Mouse (Mus musculus) retina, postnatal 7 days (tissue): ENCODE measurements at regions not wholly inside any gene's neighbourhood (a gene's known extent, or its start where the extent isn't known, plus 50 kb on each side); places are given as distances from the start of the nearest gene placed in this dataset.

Experiments used
- DNase-seq: peaks from one replicate; pipeline ENCODE4 v3.0.0-alpha.2; 2012; ENCODE audit warnings: low read depth, low spot score

GRCm38 (mm10) chr8:92008616-92009610 is 207.0 kb upstream of the Irx3 start:
- no peak for DNase-seq

GRCm38 (mm10) chr8:92005091-92005490 is 203.2 kb upstream of the Irx3 start:
- no peak for DNase-seq

- no peak for DNase-seq
Observed at GRCm38 (mm10) chr8:92004532-92004931, 202.7 kb upstream of the Irx3 start.

GRCm38 (mm10) chr8:92000368-92000767 is 198.5 kb upstream of the Irx3 start:
- no peak for DNase-seq

DNA sequence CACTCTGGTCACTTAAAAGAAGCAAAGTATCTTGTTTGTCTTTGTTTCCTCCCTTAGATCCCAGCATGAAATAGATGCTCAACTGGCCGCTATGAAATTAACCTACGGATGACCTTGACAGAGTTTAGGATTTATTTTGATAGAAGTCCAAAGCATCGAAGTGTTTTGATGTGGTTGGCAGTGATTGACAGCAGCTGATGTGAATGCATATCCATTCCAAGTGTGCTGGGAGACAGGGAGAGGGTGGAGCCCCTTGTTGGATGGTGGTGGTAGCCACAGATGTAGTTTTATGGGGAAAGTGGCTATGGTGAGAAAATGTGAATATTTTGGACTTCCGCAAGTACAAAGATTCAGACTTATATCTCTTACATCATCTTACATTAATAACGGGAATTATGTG is 197.8 kb upstream of the Irx3 start:
- DNase-seq, result no peak

- no peak for DNase-seq
Observed at GRCm38 (mm10) chr8:91999189-91999588, 197.3 kb upstream of the Irx3 start.

- DNase-seq, result no peak
Observed at GRCm38 (mm10) chr8:91997892-91998189, 196.0 kb upstream of the Irx3 start.

GRCm38 (mm10) chr8:91997023-91997891 is 195.4 kb upstream of the Irx3 start:
- DNase-seq, result no peak

DNA sequence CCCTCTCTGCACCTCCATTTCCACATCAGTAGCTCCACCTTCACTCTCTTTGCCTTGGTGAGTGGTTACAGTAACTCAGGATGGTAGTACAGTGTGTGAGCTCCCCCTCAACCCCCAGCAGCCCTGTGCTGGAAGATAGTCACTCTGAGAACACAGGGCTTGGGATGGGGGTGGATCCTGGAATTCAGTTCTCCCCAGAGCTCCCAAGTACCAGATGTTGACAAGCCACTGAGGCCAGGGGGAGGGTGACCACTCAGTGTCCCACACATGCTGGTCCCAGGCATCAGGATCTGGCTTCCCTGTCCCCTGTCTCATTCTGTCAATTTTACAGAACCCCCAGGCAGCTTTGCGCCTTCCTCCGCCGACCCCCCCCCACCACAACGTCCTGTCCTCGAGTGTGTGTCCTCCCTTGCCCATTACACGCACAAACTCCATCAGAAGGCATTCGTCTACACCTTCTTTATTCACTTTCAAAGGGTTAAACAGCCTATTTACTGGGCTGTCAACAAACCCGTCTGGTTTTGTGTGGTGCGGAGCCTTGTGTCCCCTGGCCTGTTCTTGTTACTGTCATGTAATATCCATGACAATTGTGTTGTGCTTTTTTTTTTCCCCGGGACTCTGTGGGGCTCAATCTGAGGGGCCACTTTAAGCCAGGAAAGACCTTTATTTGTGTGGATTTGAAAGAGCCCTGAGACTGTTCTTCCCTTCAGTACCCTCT is 194.6 kb upstream of the Irx3 start:
- DNase-seq, result no peak

- DNase-seq, result no peak
Observed at GRCm38 (mm10) chr8:91995407-91996144, 193.7 kb upstream of the Irx3 start.

DNA sequence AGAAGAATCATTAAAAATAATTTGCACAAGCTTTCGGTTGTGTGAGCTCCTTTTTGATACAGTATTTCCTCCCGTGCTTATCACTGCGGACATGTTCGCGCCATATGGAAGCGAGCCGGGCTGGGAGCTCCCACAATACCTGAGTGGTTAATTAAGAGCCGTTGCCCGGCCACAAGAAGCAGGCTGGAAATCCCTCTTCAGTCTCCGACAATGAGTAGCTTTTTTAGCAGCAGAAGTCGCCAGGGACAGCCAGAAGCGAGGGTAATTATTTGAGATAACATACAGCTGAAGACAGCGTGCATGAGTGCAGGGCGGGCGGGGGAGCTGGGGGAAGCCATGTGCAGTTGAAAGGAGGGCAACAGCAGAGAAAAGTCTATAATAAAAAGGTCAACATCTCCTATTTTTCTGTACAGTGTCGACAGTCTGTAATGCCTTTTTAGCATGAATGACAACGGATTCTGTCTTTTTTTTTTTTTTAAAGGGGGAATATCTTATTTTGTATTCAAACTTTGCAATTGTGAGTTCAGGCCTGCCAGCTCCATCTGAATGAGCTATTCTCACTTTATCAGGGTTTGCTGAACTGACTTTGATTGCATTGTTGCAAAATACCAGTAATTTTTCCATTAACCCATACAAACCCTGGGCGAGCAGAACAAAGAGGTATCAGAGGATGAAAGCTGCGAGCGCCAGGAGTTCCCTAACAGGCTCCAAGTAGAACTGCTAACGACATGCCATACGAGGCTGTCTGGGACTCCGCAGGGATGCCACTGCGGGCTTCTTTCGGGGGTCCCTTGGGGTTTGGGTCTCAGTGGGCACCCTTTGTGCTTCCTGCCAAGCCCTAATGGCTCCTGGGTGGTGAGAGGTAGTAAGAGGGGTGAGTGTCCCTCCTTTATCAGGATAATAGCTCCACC is 189.9 kb upstream of the Irx3 start:
- DNase-seq, result no peak

- DNase-seq, result no peak
Observed at GRCm38 (mm10) chr8:91990952-91991351, 189.1 kb upstream of the Irx3 start.

- no peak for DNase-seq
Observed at GRCm38 (mm10) chr8:91990048-91990447, 188.2 kb upstream of the Irx3 start.

DNA sequence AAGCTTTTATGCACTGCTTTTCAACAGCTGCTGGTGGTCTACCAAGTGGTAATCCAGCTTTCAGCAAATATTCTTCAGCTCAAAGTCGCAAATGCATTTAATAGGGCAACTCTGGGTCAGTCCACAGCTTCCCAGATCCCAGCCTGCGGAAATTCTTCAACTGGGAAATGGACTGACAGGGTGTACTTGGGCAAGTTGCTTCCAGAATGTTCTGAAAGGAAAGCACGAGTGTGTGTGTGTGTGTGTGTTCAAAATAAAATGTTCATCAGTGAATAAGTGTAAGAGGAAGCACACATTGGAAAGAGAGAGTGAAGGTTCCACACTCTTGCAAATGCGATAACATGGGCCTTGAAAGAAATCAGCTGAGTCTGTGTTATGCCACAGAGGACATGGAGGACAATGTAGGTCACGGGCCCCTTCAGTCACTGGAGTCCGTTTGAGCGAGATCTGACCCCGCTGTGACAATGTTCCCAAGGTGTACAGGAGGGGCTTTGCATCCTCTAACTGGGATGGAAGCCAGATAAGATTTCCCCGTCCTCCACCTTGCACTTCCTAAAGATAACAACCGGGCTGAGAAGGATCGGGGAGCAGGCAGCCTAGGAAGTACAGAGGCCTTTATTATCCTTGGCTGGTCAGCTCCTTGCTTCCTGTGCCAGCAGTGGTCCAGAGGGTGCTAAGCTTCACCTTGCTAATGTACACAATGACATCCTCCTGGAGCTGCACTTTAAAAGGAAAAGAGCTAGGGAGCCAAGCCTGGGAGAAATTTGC is 187.2 kb upstream of the Irx3 start:
- DNase-seq, result no peak

- no peak for DNase-seq
Observed at GRCm38 (mm10) chr8:91987854-91988253, 186.0 kb upstream of the Irx3 start.

DNA sequence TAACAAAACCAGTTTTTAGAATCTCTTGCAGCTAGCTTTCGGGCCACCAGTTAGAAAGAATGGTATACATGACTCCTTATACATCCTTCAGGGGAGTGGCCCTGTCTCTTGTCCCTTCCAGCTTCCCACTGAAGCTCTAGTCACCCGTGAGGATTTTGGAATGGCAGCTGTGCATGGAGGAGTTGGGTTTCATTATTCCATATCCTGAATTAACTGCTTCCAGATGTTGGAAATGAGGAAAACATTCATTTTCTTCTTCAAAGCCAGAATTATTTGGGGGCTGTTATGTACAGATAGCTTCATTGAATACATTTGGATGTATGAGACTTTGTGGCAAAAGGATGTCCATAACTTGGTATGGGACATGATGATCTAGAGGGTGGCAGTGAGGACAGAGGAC is 181.3 kb upstream of the Irx3 start:
- DNase-seq, result no peak

- no peak for DNase-seq
Observed at GRCm38 (mm10) chr8:91976900-91977585, 175.2 kb upstream of the Irx3 start.

GRCm38 (mm10) chr8:91975460-91975859 is 173.6 kb upstream of the Irx3 start:
- DNase-seq, result no peak

GRCm38 (mm10) chr8:91974636-91975035 is 172.8 kb upstream of the Irx3 start:
- no peak for DNase-seq
